Mouse (Mus musculus) frontal cortex, adult (tissue): Measurements from ENCODE around the gene Zfp646.
"Not testable (repeated sequence)": the region's sequence is repeated elsewhere in the genome, so short reads cannot be mapped to it uniquely, and the experiment has no call there.

ENCODE experiments used
- ATAC-seq: cut with Nextera tagmentation; 2 replicates; pipeline ENCODE4 v1.9.2; 2017; ENCODE audit warnings: mild to moderate bottlenecking, moderate library complexity, mixed read lengths; ENCODE audit not compliant: low TSS enrichment

Zfp646 gene

GRCm38 (mm10) chr7:127876041-127876466, at the start of gene Zfp646:
Zfp646 (plus strand) TSS chr7:127876221.
- peak; percentile 72 for ATAC-seq

GRCm38 (mm10) chr7:127835550-127835949, 40.5 kb upstream of the Zfp646 start:
- ATAC-seq: no peak

GRCm38 (mm10) chr7:127837473-127837872, 38.5 kb upstream of the Zfp646 start:
- no peak for ATAC-seq

- not testable (repeated sequence) for ATAC-seq
These were observed 38.1 kb upstream of the Zfp646 start for GRCm38 (mm10) chr7:127837878-127838277.

GRCm38 (mm10) chr7:127840031-127840430, 36.0 kb upstream of the Zfp646 start:
- ATAC-seq: not testable (repeated sequence)

GRCm38 (mm10) chr7:127840886-127841285, 35.1 kb upstream of the Zfp646 start:
- ATAC-seq: peak; percentile 56

- peak; percentile 86 for ATAC-seq
These were observed 34.6 kb upstream of the Zfp646 start for GRCm38 (mm10) chr7:127841340-127842000.

- ATAC-seq: peak; percentile 68
These were observed 33.9 kb upstream of the Zfp646 start for GRCm38 (mm10) chr7:127842001-127842718.

- ATAC-seq: no peak
These were observed 25.8 kb upstream of the Zfp646 start for GRCm38 (mm10) chr7:127849973-127850875.

GRCm38 (mm10) chr7:127850906-127851305, 25.1 kb upstream of the Zfp646 start:
- no peak for ATAC-seq

GRCm38 (mm10) chr7:127858258-127858657, 17.8 kb upstream of the Zfp646 start:
- no peak for ATAC-seq

- no peak for ATAC-seq
These were observed 9.6 kb upstream of the Zfp646 start for GRCm38 (mm10) chr7:127866434-127866833.

GRCm38 (mm10) chr7:127867641-127868040, 8.4 kb upstream of the Zfp646 start:
- no peak for ATAC-seq

GRCm38 (mm10) chr7:127869149-127869810, 6.7 kb upstream of the Zfp646 start:
- peak; percentile 75; the same call in 1 of the 2 replicates for ATAC-seq

- no peak for ATAC-seq
These were observed 5.7 kb upstream of the Zfp646 start for GRCm38 (mm10) chr7:127870136-127870821.

GRCm38 (mm10) chr7:127874812-127875626, 1.0 kb upstream of the Zfp646 start:
- peak; percentile 39 for ATAC-seq

GRCm38 (mm10) chr7:127875627-127876001, 407 bp upstream of the Zfp646 start:
- ATAC-seq: peak; percentile 81

- ATAC-seq: peak; percentile 58
These were observed 687 bp downstream of the Zfp646 start, which contains the start of gene Zfp668 for GRCm38 (mm10) chr7:127876467-127877348. Zfp668 (minus strand) TSS chr7:127876828.

- no peak for ATAC-seq
These were observed 3.3 kb downstream of the Zfp646 start for GRCm38 (mm10) chr7:127879301-127879700.
